Mouse (Mus musculus) intestine, postnatal 0 days (tissue): ENCODE data around the gene Vmn2r27. TPM values are rescaled to one million over a fixed set of nuclear protein-coding genes. Genes with fewer than 3 reads are reported as not detected.

Experiments used
- ATAC-seq: fragments of 200-750 bp; cut with Nextera tagmentation; 2 replicates; pipeline ENCODE4 v1.8.0; 2017; ENCODE audit warnings: mild to moderate bottlenecking, moderate TSS enrichment, moderate library complexity
- H3K27ac ChIP-seq: fragments of 300-500 bp; sonication (generic); 2 replicates; pipeline ENCODE4 v1.5.1; 2014; ENCODE audit warnings: mild to moderate bottlenecking, low read depth, low read length, moderate library complexity
- H3K27me3 ChIP-seq: fragments of 300-500 bp; sonication (generic); replicated peaks from 2 replicates; pipeline ENCODE4 v1.6.1; 2014; ENCODE audit warnings: low read length, mixed read lengths; ENCODE audit not compliant: control insufficient read depth, insufficient read depth
- H3K36me3 ChIP-seq: fragments of 300-500 bp; sonication (generic); 2 replicates; pipeline ENCODE4 v1.6.1; 2014; ENCODE audit warnings: mild to moderate bottlenecking, moderate library complexity; ENCODE audit not compliant: control insufficient read depth, insufficient read depth
- H3K4me1 ChIP-seq: fragments of 300-500 bp; sonication (generic); replicated peaks from 2 replicates; pipeline ENCODE4 v1.6.1; 2014; ENCODE audit warnings: antibody characterized with exemption, low read length, mixed read lengths; ENCODE audit not compliant: control insufficient read depth, insufficient read depth
- H3K4me2 ChIP-seq: fragments of 300-500 bp; sonication (generic); replicated peaks from 2 replicates; pipeline ENCODE4 v1.6.1; 2014; ENCODE audit warnings: low read depth, mild to moderate bottlenecking, moderate library complexity
- H3K4me3 ChIP-seq: fragments of 300-500 bp; sonication (generic); 2 replicates; pipeline ENCODE4 v1.5.1; 2014; ENCODE audit warnings: low read depth, low read length
- H3K9ac ChIP-seq: fragments of 300-500 bp; sonication (generic); 2 replicates; pipeline ENCODE4 v1.6.1; 2014; ENCODE audit warnings: mild to moderate bottlenecking, low read depth, low read length
- H3K9me3 ChIP-seq: fragments of 300-500 bp; sonication (generic); 2 replicates; pipeline ENCODE4 v1.6.1; 2016; ENCODE audit warnings: mixed run types; ENCODE audit not compliant: control insufficient read depth
- CTCF ChIP-seq: sonication (generic); IDR thresholded peaks from 2 replicates; pipeline ENCODE4 v1.5.1; 2016; ENCODE audit warnings: low read depth, mild to moderate bottlenecking, control low read depth, antibody characterized with exemption, moderate library complexity
- WGBS: fragments of 180-500 bp; shearing (Covaris S2); extraction: QIAGEN DNeasy Blood & Tissue Kit; methylation state at CpG from one replicate; pipeline ENCODE4 v1.1.7; 2014; 5-methylcytosine and 5-hydroxymethylcytosine counted together
- polyA plus RNA-seq: library from polyadenylated mRNA; unstranded; fragments of >200 nt; fragmentation: Nextera tagmentation; extraction: Ambion mirVana; gene quantifications from 2 replicates; pipeline ENCODE4 v1.2.1, GENCODE M21; 2015

Gene Vmn2r27
- polyA plus RNA-seq, 1 experiment from 2014 or later: not detected

GRCm38 (mm10) chr6:124255721-124256470 lies 24.2 kb upstream of the Vmn2r27 start:
- no peak for TF ChIP-seq CTCF
- no peaks in the 10 kb centered on the region for H3K9me3 ChIP-seq
- H3K4me2 ChIP-seq: no peak overlapping the region
- WGBS: 81% methylated on average over 6 of the region's 6 CpGs
- no peak overlapping the region for H3K27ac ChIP-seq
- H3K27me3 ChIP-seq: no peaks in the 10 kb centered on the region
- ATAC-seq: no peak
- H3K9ac ChIP-seq: no peak overlapping the region
- H3K4me1 ChIP-seq: no peaks in the 10 kb centered on the region
- H3K4me3 ChIP-seq: no peak overlapping the region
- H3K36me3 ChIP-seq: no peaks in the 10 kb centered on the region

DNA sequence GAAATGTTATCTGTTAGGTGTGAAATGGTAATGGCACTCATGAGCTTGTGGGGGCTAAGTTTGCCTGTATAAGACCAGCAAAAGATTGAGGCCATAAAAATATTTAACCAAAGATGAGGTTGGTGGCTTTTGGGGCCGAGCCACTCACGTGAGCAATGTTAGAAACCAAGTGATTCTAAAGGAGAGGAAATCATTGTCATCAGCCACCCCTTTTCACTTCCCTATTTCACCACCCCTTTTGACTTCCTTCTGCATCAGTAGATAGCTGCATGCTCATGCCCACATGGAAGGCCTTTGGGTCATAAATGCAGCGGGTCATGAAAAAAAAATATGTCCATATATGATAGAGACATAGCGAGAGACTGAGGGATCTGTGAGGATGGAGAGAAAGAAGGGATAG lies 29.5 kb downstream of the Vmn2r27 start:
- Histone ChIP-seq H3K9me3 (no peaks in the 10 kb centered on the region), H3K4me2 (no peak overlapping the region), H3K27me3 (no peaks in the 10 kb centered on the region), H3K36me3 (no peaks in the 10 kb centered on the region), H3K4me1 (no peaks in the 10 kb centered on the region), H3K27ac (no peak overlapping the region), H3K9ac (no peak overlapping the region), H3K4me3 (no peak overlapping the region)
- no peak for ATAC-seq
- TF ChIP-seq CTCF: no peak
- 73% methylated on average over 4 of the region's 4 CpGs for WGBS

DNA sequence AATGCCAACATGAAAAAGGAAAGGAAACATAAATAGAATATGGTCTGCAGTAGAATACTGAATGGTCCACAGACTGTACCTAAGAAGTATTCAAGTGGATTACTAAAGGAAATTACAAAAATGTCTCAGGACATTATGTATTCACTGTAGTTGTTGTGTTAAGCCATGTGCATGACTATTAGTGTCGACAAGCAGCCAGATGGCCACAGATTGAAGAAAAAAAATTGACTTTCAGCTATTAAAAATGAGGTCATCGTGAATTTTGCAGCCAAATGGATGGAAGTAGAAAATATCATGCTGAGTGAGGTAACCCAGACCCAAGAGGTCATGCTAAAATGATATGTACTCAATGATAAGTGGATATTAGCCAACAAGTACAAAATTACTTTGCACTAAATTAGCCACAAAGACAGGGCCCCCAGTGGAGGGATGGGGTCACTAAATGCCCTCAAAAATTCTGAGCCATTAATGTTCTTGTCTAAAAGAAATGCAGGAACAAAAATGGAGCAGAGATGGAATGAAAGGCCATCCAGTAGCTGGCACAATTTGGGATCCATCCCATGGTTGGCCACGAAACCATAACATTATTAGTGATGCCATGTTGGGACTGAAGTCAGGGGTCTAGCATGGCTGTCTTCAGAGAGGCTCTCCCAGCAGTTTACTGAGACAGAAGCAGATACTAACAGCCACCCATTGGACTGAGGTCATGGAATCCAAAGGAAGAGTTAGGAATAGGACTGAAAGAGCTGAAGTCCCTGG lies 63.0 kb downstream of the Vmn2r27 start:
- no peak overlapping the region for H3K4me2 ChIP-seq
- H3K4me3 ChIP-seq: no peak overlapping the region
- no peak overlapping the region for H3K27ac ChIP-seq
- no peak overlapping the region for H3K9ac ChIP-seq
- no peaks in the 10 kb centered on the region for H3K4me1 ChIP-seq
- H3K27me3 ChIP-seq: no peaks in the 10 kb centered on the region
- TF ChIP-seq CTCF: no peak
- H3K36me3 ChIP-seq: no peaks in the 10 kb centered on the region
- no peaks in the 10 kb centered on the region for H3K9me3 ChIP-seq
- no peak for ATAC-seq
- WGBS: 76% methylated on average over 3 of the region's 3 CpGs

DNA sequence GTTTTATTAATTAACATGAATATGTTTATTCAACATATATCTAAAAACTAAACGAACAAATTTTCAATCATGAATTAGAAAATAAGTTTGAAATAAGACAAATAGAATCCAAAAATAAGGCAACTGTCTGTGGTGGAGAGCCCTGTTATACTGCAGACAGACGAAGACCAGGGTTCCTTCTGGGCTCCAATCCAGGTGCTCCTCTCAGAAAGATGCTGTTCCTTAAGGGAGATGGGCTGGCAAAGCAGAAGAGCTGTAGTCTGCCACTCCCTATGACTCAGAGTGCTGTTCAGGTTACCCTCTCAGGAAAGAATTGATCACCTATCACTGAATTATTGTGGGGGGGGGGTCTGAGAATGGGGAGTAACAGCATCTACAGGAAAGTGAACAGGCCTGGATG lies 65.1 kb downstream of the Vmn2r27 start:
- H3K9me3 ChIP-seq: no peaks in the 10 kb centered on the region
- no peak overlapping the region for H3K27ac ChIP-seq
- H3K4me2 ChIP-seq: no peak overlapping the region
- no peaks in the 10 kb centered on the region for H3K27me3 ChIP-seq
- no peaks in the 10 kb centered on the region for H3K4me1 ChIP-seq
- no peak for TF ChIP-seq CTCF
- H3K9ac ChIP-seq: no peak overlapping the region
- no peaks in the 10 kb centered on the region for H3K36me3 ChIP-seq
- no peak for ATAC-seq
- WGBS: 78% methylated on average over 2 of the region's 2 CpGs
- H3K4me3 ChIP-seq: no peak overlapping the region

DNA sequence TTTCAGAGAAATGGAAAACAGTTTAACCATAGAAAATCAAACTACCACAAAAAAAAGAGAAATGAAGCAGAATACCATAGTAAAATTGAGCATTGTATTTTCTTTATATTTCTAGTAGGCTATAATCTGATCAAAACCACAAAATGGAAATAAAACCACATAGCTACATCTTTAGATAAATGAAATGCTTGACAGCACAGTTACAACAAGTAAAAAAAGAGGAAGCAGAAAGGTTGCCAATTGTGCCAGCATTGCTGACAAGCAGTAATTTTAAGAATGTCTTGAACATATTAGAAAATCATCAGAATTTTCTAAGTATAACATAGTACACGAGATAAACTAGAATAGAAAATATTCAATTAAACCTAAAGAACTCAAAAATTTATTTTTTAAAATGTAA lies 81.8 kb downstream of the Vmn2r27 start:
- Histone ChIP-seq H3K9me3 (no peaks in the 10 kb centered on the region), H3K27ac (no peak overlapping the region), H3K4me1 (no peaks in the 10 kb centered on the region), H3K4me3 (no peak overlapping the region), H3K27me3 (no peaks in the 10 kb centered on the region), H3K9ac (no peak overlapping the region), H3K36me3 (no peaks in the 10 kb centered on the region), H3K4me2 (no peak overlapping the region)
- WGBS: 41% methylated on average over 1 of the region's 1 CpGs
- no peak for TF ChIP-seq CTCF
- no peak for ATAC-seq

Other genes with a start within 250 kb of the Vmn2r27 start
- gene Vmn2r26, start 207.3 kb downstream of the Vmn2r27 start, polyA plus RNA-seq: not detected in 2 replicates
- gene Cd163, start 72.8 kb upstream of the Vmn2r27 start, polyA plus RNA-seq: 0.51 and 0.63 TPM in 2 replicates
- 30.1 and 33.6 TPM in 2 replicates for gene Pex5, start 183.2 kb upstream of the Vmn2r27 start, polyA plus RNA-seq
- gene Clstn3, start 232.9 kb upstream of the Vmn2r27 start, polyA plus RNA-seq: 2.7 and 3.4 TPM in 2 replicates